Mouse (Mus musculus) testis, postnatal 10 days (tissue): ENCODE results near the gene Smurf2.

ENCODE experiments used
- DNase-seq: peaks from one replicate; pipeline ENCODE4 v3.0.0; 2021; ENCODE audit warnings: low spot score

The Smurf2 gene

GRCm38 (mm10) chr11:106777395-106777794 lies 143.1 kb downstream of the Smurf2 start:
- no peak for DNase-seq

- no peak for DNase-seq
Observed at GRCm38 (mm10) chr11:106776960-106777359, 143.6 kb downstream of the Smurf2 start.

- DNase-seq: no peak
Observed at GRCm38 (mm10) chr11:106773061-106773460, 147.5 kb downstream of the Smurf2 start.

DNA sequence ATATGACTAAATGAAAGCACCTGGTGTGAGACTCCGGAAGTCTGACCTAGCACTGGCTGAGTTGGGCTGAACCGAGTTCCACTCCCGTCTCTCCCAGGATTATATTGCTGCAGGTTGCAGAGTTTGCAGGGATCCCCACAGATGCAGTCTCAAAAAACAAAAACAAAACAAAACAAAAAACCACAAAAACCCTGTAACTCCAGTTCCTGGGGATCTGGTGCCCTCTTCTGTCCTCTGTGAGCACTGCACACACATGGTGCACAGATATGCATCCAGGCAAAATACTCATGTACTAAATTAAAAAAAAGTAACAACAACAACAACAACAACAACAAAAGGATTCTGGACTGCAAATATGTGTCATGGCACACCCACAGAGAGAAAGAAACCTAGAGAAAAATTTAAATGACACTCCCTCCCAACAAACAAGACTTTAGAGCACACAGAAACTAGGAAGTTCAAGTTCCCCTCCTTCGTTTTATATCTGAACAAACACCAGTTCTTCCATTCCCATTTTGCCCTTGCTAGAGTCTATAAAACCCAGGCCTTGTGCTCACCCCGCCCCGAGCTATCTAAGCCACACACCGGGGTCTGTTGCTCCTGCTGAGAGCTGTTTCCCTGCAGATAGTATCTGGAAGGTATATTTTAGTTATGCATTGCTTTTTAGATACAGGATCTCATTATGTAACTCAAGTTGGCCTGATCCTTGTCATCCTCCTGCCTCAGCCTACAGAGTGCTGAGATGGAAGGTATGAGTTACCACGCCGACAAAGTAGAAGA lies 150.1 kb downstream of the Smurf2 start:
- DNase-seq: peak; percentile 48
